ENCODE assay signal across 8 mouse cellular contexts in genomic region chr8:122443262-122444006, GRCm38 (mm10). TPM values are rescaled to one million over a fixed set of nuclear protein-coding genes. Genes with fewer than 3 reads are reported as not detected.
DNase-seq lines count a peak whose midpoint lies in the region; ATAC-seq and TF ChIP-seq lines count a peak whose summit lies in the region.

TSS of gene Mvd (minus strand) at chr8:122443422.

- peak; percentile 94 for ATAC-seq in frontal cortex, adult (ENCODE audit: low TSS enrichment)
- ATAC-seq in lung, postnatal 0 days: peak; percentile 97

- peak within 1 kb of the TSS; percentile 45 for H3K9ac ChIP-seq in lung, postnatal 0 days (replicated peaks; ENCODE audit: low read depth)

- H3K9me3 ChIP-seq in hindbrain, embryonic 10.5 days: no peaks in the 10 kb centered on the region
- H3K9me3 ChIP-seq in lung, postnatal 0 days (ENCODE audit: low read length): no peaks in the 10 kb centered on the region

- H3K4me1 ChIP-seq in hindbrain, embryonic 10.5 days (replicated peaks): peaks cover 33% of the 10 kb centered on the region
- H3K4me1 ChIP-seq in lung, postnatal 0 days (ENCODE audit: insufficient read depth, low read depth, low read length): peaks cover 7% of the 10 kb centered on the region; the same call in 1 of the 2 replicates

- H3K27me3 ChIP-seq in hindbrain, embryonic 10.5 days (ENCODE audit: insufficient read depth, poor library complexity, severe bottlenecking): no peaks in the 10 kb centered on the region
- no peaks in the 10 kb centered on the region for H3K27me3 ChIP-seq in lung, postnatal 0 days (replicated peaks; ENCODE audit: insufficient read depth, low read length)

- TF ChIP-seq EP300 in lung, postnatal 0 days (IDR thresholded peaks at IDR 0.05): no peak

- peak within 1 kb of the TSS; percentile 88 for H3K4me3 ChIP-seq in hindbrain, embryonic 10.5 days
- peak within 1 kb of the TSS; percentile 52 for H3K4me3 ChIP-seq in lung, postnatal 0 days (ENCODE audit: low read depth, low read length)

- WGBS in hindbrain, embryonic 10.5 days: under 1% methylated on average over 47 of the region's 47 CpGs
- under 1% methylated on average over 47 of the region's 47 CpGs for WGBS in lung, postnatal 0 days

- peak; percentile 71 for TF ChIP-seq CTCF in lung, postnatal 0 days (IDR thresholded peaks at IDR 0.05)

- H3K4me2 ChIP-seq in lung, postnatal 0 days (replicated peaks; ENCODE audit: low read depth, low read length): peak within 1 kb of the TSS; percentile 97

- peaks cover 20% of the 10 kb centered on the region for H3K36me3 ChIP-seq in hindbrain, embryonic 10.5 days
- no peaks in the 10 kb centered on the region for H3K36me3 ChIP-seq in lung, postnatal 0 days (ENCODE audit: insufficient read depth, low read length)

- DNase-seq in MN1 (ENCODE audit: low spot score): peak; percentile 100
- peak; percentile 100 for DNase-seq in cerebellum, adult 9-10 months
- peak; percentile 100 for DNase-seq in hindbrain, embryonic 10.5 days (ENCODE audit: low spot score)
- peak; percentile 100 for DNase-seq in layer of hippocampus, adult 9-11 months
- DNase-seq in lung, postnatal 0 days (ENCODE audit: low spot score): peak; percentile 100
- peak; percentile 94 for DNase-seq in ovary, postnatal 14 days (ENCODE audit: low spot score)
- DNase-seq in thymus, postnatal 14 days: peak; percentile 98

- peak within 1 kb of the TSS; percentile 92 for H3K27ac ChIP-seq in hindbrain, embryonic 10.5 days
- peak within 1 kb of the TSS; percentile 90 for H3K27ac ChIP-seq in lung, postnatal 0 days (ENCODE audit: low read length)

RNA-seq across cellular contexts. Expression of gene Mvd, which starts in this region (rescaled TPM):
- polyA plus RNA-seq in hindbrain, embryonic 10.5 days (2016; fragmentation: Nextera tagmentation; extraction: Ambion mirVana): 61.8 and 65.1 TPM in 2 replicates
- 29.2 and 31.2 TPM in 2 replicates for polyA plus RNA-seq in lung, postnatal 0 days (2015; fragmentation: Nextera tagmentation; extraction: Ambion mirVana)

Comparison
In these comparisons a context has a peak if more than half of its experiments do, and no peak if none do; other contexts are left out.
1. Peak in every context shown above with its lines: DNase-seq, ATAC-seq, H3K4me3 ChIP-seq and H3K27ac ChIP-seq.